Mouse (Mus musculus): Measurements from ENCODE around the gene Spata31d1d.

DNA sequence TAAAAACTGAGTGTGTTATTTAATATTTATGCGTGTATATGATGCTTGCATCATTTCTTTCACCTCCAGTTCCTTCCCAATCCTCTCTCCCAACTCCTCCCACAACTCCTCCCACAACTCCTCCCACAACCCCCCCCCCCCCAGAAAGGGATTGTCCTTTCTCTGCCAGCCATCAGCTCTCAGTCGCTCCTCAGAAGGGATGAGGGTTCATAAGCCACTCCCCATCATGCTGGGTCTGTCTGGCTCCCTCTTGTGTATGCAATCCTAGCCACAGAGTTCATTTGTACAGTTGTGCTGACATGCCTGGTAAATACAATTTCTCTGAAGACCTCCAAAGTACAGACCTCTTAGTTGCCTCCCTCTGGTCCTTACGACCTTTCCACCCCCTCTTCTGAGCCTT, 3.6 kb upstream of the Spata31d1d start:
- TF ChIP-seq POLR2A (IDR thresholded peaks at IDR 0.05; ENCODE audit: borderline replicate concordance, low read depth, low read length): no peak
- TF ChIP-seq CTCF (IDR thresholded peaks at IDR 0.05; ENCODE audit: low read depth, low read length): no peak

Measured in bone marrow macrophage, adult 2 months (primary cell).